Comparison of ENCODE assay signal across 16 mouse cellular contexts in the genomic region with DNA sequence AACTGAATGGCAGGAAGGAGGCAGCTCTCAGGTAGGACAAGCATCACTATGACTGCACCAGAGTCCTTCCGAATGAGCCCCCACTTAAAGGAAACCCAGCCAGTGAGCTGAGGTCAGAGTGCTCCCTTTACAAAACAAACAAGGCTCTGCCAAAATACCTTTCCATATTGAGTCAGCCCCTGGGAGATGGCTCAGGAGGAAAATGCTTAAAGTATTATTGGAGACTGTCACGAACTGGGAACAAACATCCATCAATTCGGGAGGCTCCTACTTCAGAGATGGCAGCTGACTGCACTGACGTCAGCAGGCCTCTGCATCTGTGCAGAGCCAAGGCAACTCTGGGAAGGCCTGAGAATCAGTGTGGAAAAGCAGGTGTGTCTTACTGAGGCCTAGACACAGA.
DNase-seq lines count a peak whose midpoint lies in the region; ATAC-seq and TF ChIP-seq lines count a peak whose summit lies in the region.
"Had no signal": no experiment of that assay in that cellular context is flagged by ENCODE, and none has a peak within 500 bp of the region (broad histone marks: within the 10 kb centered on the region; RNA-seq: fewer than 3 reads in every experiment).

No protein-coding gene starts in this region.

- H3K4me2 ChIP-seq in embryonic facial prominence, embryonic 13.5 days, result no peak overlapping the region
- H3K4me2 ChIP-seq in hindbrain, postnatal 0 days (ENCODE audit: low read depth, low read length), result no peak overlapping the region
- H3K4me2 ChIP-seq in hindbrain, embryonic 14.5 days (replicated peaks), result no peak overlapping the region
- no peak overlapping the region for H3K4me2 ChIP-seq in forebrain, embryonic 16.5 days (ENCODE audit: low read length)
- no peak overlapping the region for H3K4me2 ChIP-seq in liver, embryonic 11.5 days
- H3K4me2 ChIP-seq: intestine, embryonic 15.5 days; neural tube, embryonic 13.5 days had no signal

- H3K9me3 ChIP-seq in embryonic facial prominence, embryonic 13.5 days, result no peaks in the 10 kb centered on the region
- no peaks in the 10 kb centered on the region for H3K9me3 ChIP-seq in embryonic facial prominence, embryonic 10.5 days
- H3K9me3 ChIP-seq in hindbrain, postnatal 0 days (ENCODE audit: low read length), result no peaks in the 10 kb centered on the region
- no peaks in the 10 kb centered on the region for H3K9me3 ChIP-seq in hindbrain, embryonic 14.5 days (ENCODE audit: control insufficient read depth, low read length)
- H3K9me3 ChIP-seq in forebrain, embryonic 16.5 days (ENCODE audit: control insufficient read depth, low read length), result no peaks in the 10 kb centered on the region
- H3K9me3 ChIP-seq in liver, embryonic 11.5 days (ENCODE audit: control insufficient read depth, low read length), result no peaks in the 10 kb centered on the region
- H3K9me3 ChIP-seq: G1E; intestine, embryonic 15.5 days; neural tube, embryonic 13.5 days had no signal

- no peak overlapping the region for H3K4me3 ChIP-seq in embryonic facial prominence, embryonic 13.5 days
- no peak overlapping the region for H3K4me3 ChIP-seq in embryonic facial prominence, embryonic 10.5 days
- H3K4me3 ChIP-seq in hindbrain, postnatal 0 days (ENCODE audit: low read length), result no peak overlapping the region
- no peak overlapping the region for H3K4me3 ChIP-seq in hindbrain, embryonic 14.5 days (replicated peaks; ENCODE audit: low read length)
- no peak overlapping the region for H3K4me3 ChIP-seq in small intestine, adult 2 months (ENCODE audit: low read depth, low read length)
- no peak overlapping the region for H3K4me3 ChIP-seq in forebrain, embryonic 16.5 days (replicated peaks; ENCODE audit: low read length)
- H3K4me3 ChIP-seq in liver, embryonic 11.5 days (ENCODE audit: low read depth, low read length), result no peak overlapping the region
- H3K4me3 ChIP-seq: intestine, embryonic 15.5 days; neural tube, embryonic 13.5 days had no signal

- no peak overlapping the region for H3K27ac ChIP-seq in embryonic facial prominence, embryonic 13.5 days
- no peak overlapping the region for H3K27ac ChIP-seq in embryonic facial prominence, embryonic 10.5 days (replicated peaks)
- H3K27ac ChIP-seq in hindbrain, postnatal 0 days, result 0 out of 2 replicates have a peak overlapping the region, but pooled peaks have one; percentile 29
- no peak overlapping the region for H3K27ac ChIP-seq in hindbrain, embryonic 14.5 days
- H3K27ac ChIP-seq in small intestine, adult 2 months (ENCODE audit: insufficient read depth, low read depth, low read length), result peak overlapping the region; percentile 44
- H3K27ac ChIP-seq in forebrain, embryonic 16.5 days (ENCODE audit: low read length), result no peak overlapping the region
- H3K27ac ChIP-seq in liver, embryonic 11.5 days (ENCODE audit: low read depth, low read length), result no peak overlapping the region
- H3K27ac ChIP-seq: intestine, embryonic 15.5 days; neural tube, embryonic 13.5 days had no signal

- WGBS in embryonic facial prominence, embryonic 13.5 days, result 54% methylated on average over 4 of the region's 4 CpGs
- WGBS in embryonic facial prominence, embryonic 10.5 days, result 41% methylated on average over 4 of the region's 4 CpGs
- 33% methylated on average over 4 of the region's 4 CpGs for WGBS in hindbrain, postnatal 0 days
- 56% methylated on average over 4 of the region's 4 CpGs for WGBS in hindbrain, embryonic 14.5 days
- 48% methylated on average over 4 of the region's 4 CpGs for WGBS in small intestine, adult 2 months
- 60% methylated on average over 4 of the region's 4 CpGs for WGBS in forebrain, embryonic 16.5 days
- WGBS in liver, embryonic 11.5 days, result 64% methylated on average over 4 of the region's 4 CpGs

- TF ChIP-seq POLR2A in small intestine, adult 2 months (IDR thresholded peaks at IDR 0.05; ENCODE audit: low read depth, low read length), result no peak

- DNase-seq in embryonic facial prominence, embryonic 10.5 days (ENCODE audit: low spot score), result no peak
- DNase-seq in hindbrain, postnatal 0 days (ENCODE audit: low spot score), result no peak
- DNase-seq in hindbrain, embryonic 14.5 days (ENCODE audit: low spot score), result no peak
- peak; percentile 18 for DNase-seq in embryo, embryonic 10.5 days (ENCODE audit: low spot score)
- no peak for DNase-seq in liver, embryonic 11.5 days (ENCODE audit: low spot score)
- DNase-seq: cerebellum, postnatal 25 days; liver, postnatal 0 days; retina, postnatal 1 day; thymus, adult 18-20 months had no signal

- peaks cover 3% of the 10 kb centered on the region for H3K4me1 ChIP-seq in embryonic facial prominence, embryonic 13.5 days
- H3K4me1 ChIP-seq in embryonic facial prominence, embryonic 10.5 days, result peaks cover 13% of the 10 kb centered on the region
- H3K4me1 ChIP-seq in hindbrain, postnatal 0 days (ENCODE audit: insufficient read depth, low read length), result no peaks in the 10 kb centered on the region; the same call in 1 of the 2 replicates
- H3K4me1 ChIP-seq in hindbrain, embryonic 14.5 days (replicated peaks; ENCODE audit: control insufficient read depth, insufficient read depth, low read length), result peaks cover 5% of the 10 kb centered on the region; the same call in 1 of the 2 replicates
- H3K4me1 ChIP-seq in small intestine, adult 2 months (ENCODE audit: control insufficient read depth, insufficient read depth, insufficient read length, low read length), result no peaks in the 10 kb centered on the region
- no peaks in the 10 kb centered on the region for H3K4me1 ChIP-seq in forebrain, embryonic 16.5 days (replicated peaks; ENCODE audit: control insufficient read depth, insufficient read depth, low read length)
- H3K4me1 ChIP-seq in liver, embryonic 11.5 days (replicated peaks; ENCODE audit: control insufficient read depth, insufficient read depth, low read length), result no peaks in the 10 kb centered on the region
- H3K4me1 ChIP-seq: intestine, embryonic 15.5 days had no signal

- no peak for TF ChIP-seq CTCF in hindbrain, postnatal 0 days (IDR thresholded peaks at IDR 0.05; ENCODE audit: low read depth)
- TF ChIP-seq CTCF in small intestine, adult 2 months (IDR thresholded peaks at IDR 0.05; ENCODE audit: extremely low read depth, insufficient read length, insufficient replicate concordance, low read depth, low read length), result no peak

- ATAC-seq in embryonic facial prominence, embryonic 13.5 days (ENCODE audit: insufficient number of reproducible peaks, insufficient read depth, low FRiP score, low TSS enrichment, low read depth), result 0 out of 2 replicates have a peak, but pooled peaks have one; percentile 15
- ATAC-seq in hindbrain, postnatal 0 days, result no peak
- no peak for ATAC-seq in hindbrain, embryonic 14.5 days (ENCODE audit: low FRiP score)
- ATAC-seq in forebrain, embryonic 16.5 days, result no peak
- ATAC-seq in liver, embryonic 11.5 days (replicated peaks; ENCODE audit: low FRiP score), result no peak
- ATAC-seq: activated CD4-positive, CD25-positive, alpha-beta regulatory T cell, adult 4 months; intestine, embryonic 15.5 days; liver, postnatal 0 days had no signal

- no peaks in the 10 kb centered on the region for H3K27me3 ChIP-seq in embryonic facial prominence, embryonic 13.5 days
- no peaks in the 10 kb centered on the region for H3K27me3 ChIP-seq in embryonic facial prominence, embryonic 10.5 days (replicated peaks; ENCODE audit: low read depth, poor library complexity, severe bottlenecking)
- H3K27me3 ChIP-seq in hindbrain, postnatal 0 days (ENCODE audit: insufficient read depth, low read length), result no peaks in the 10 kb centered on the region
- no peaks in the 10 kb centered on the region for H3K27me3 ChIP-seq in hindbrain, embryonic 14.5 days (ENCODE audit: control insufficient read depth, insufficient read depth, low read length)
- no peaks in the 10 kb centered on the region for H3K27me3 ChIP-seq in small intestine, adult 2 months (ENCODE audit: control insufficient read depth, insufficient read depth, low read length)
- no peaks in the 10 kb centered on the region for H3K27me3 ChIP-seq in forebrain, embryonic 16.5 days (replicated peaks; ENCODE audit: control insufficient read depth, insufficient read depth, low read length)
- H3K27me3 ChIP-seq in liver, embryonic 11.5 days (replicated peaks; ENCODE audit: control insufficient read depth, insufficient read depth, low read length), result no peaks in the 10 kb centered on the region
- H3K27me3 ChIP-seq: intestine, embryonic 15.5 days; neural tube, embryonic 13.5 days had no signal

- H3K9ac ChIP-seq in embryonic facial prominence, embryonic 13.5 days, result no peak overlapping the region
- H3K9ac ChIP-seq in hindbrain, postnatal 0 days (replicated peaks; ENCODE audit: low read length), result no peak overlapping the region
- no peak overlapping the region for H3K9ac ChIP-seq in hindbrain, embryonic 14.5 days
- no peak overlapping the region for H3K9ac ChIP-seq in forebrain, embryonic 16.5 days (replicated peaks; ENCODE audit: low read depth, low read length)
- no peak overlapping the region for H3K9ac ChIP-seq in liver, embryonic 11.5 days (ENCODE audit: low read depth, low read length)
- H3K9ac ChIP-seq: intestine, embryonic 15.5 days; liver, postnatal 0 days; neural tube, embryonic 13.5 days had no signal

- no peaks in the 10 kb centered on the region for H3K36me3 ChIP-seq in embryonic facial prominence, embryonic 13.5 days
- no peaks in the 10 kb centered on the region for H3K36me3 ChIP-seq in embryonic facial prominence, embryonic 10.5 days (replicated peaks)
- H3K36me3 ChIP-seq in hindbrain, postnatal 0 days (ENCODE audit: insufficient read depth, low read length), result no peaks in the 10 kb centered on the region
- H3K36me3 ChIP-seq in hindbrain, embryonic 14.5 days (replicated peaks; ENCODE audit: control insufficient read depth, insufficient read depth), result no peaks in the 10 kb centered on the region
- H3K36me3 ChIP-seq in small intestine, adult 2 months (ENCODE audit: control insufficient read depth, insufficient read depth, low read length), result no peaks in the 10 kb centered on the region
- no peaks in the 10 kb centered on the region for H3K36me3 ChIP-seq in forebrain, embryonic 16.5 days (ENCODE audit: control insufficient read depth, insufficient read depth)
- H3K36me3 ChIP-seq in liver, embryonic 11.5 days (ENCODE audit: control insufficient read depth, insufficient read depth, low read length), result no peaks in the 10 kb centered on the region
- H3K36me3 ChIP-seq: G1E; intestine, embryonic 15.5 days; neural tube, embryonic 13.5 days had no signal

Comparison
In these comparisons a context has a peak if more than half of its experiments do, and no peak if none do; other contexts are left out.
1. H3K27ac ChIP-seq: peak in hindbrain, postnatal 0 days (single experiment) and small intestine, adult 2 months (single experiment); none in embryonic facial prominence, embryonic 13.5 days (single experiment), embryonic facial prominence, embryonic 10.5 days (single experiment), hindbrain, embryonic 14.5 days (single experiment), forebrain, embryonic 16.5 days (single experiment) and liver, embryonic 11.5 days (single experiment).